Mouse (Mus musculus) ES-CJ7 (cell line): ENCODE measurements at regions not wholly inside any gene's neighbourhood (a gene's known extent, or its start where the extent isn't known, plus 50 kb on each side); places are given as distances from the start of the nearest gene placed in this dataset.

Experiments
- DNase-seq: peaks from one replicate; pipeline ENCODE4 v3.0.0; 2011; ENCODE audit warnings: low read depth, low spot score

DNA sequence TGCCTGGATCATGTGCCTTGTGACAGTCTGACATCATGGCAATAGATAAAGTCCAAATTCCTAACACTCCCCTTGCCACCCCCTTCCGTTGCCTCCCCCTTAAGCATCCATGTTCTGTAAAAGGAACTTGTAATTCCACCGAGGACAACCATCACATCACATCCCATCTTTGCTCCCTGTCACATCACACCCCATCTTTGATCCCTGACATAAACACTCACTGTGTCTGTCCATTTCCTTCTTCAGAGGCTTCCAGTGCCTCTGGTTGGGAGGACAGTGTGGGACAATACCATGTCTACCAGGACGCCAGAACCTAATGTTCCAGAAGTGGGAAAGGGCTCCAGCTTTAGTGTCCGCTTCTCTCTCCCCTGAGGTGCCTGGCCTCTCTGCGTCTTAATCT is 223.6 kb downstream of the Tex36 start:
- DNase-seq: no peak

DNA sequence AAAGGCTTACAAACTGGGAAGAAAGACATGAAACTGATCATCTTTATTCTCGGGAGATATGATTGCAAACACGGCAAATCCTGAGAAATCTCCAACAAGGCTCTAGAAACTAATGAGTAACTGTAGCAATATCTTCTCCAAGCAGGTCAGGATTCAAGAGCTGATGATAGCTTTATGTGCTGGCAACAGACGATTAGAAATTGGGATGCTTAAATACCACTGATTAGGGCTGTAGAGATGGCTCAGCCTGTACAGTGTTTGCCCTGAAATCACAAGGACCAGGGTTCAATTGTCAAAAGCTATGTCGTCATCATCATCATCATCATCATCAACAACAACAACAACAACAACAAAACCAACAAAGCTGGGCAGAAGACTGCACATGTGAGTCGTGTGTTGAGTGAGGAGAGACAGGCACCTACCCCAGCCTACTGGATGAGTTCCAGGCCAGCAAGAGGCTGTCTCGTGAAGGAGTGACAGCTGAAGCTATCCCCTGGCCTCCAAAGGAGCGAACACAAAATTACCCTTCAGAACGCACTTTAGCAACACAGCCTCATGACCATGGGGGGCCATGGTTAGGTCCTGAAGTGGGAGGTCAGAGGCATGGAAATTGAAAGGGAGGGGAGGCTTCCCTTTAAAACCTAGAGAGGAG is 225.0 kb downstream of the Tex36 start:
- no peak for DNase-seq

GRCm38 (mm10) chr7:133372695-133373094 is 229.3 kb downstream of the Tex36 start:
- no peak for DNase-seq

DNA sequence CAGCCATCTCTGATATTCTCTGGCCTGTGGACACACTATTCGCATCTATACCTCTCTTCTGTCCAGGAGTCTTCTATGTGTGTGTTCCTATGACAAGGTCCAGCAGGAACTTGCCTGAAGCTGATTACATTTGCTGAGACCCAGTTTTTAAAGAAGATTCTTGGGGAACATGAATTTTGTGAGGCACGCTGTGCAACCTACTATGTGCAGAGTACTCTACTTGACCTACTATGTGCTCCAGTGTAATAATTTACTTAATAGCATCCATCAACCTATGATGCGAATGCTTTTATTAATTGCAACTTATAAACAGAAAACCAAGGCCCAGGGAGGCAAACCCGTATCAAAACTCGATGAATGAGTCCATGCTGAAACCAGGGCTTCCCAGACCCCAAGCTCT is 231.4 kb downstream of the Tex36 start:
- DNase-seq: no peak

DNA sequence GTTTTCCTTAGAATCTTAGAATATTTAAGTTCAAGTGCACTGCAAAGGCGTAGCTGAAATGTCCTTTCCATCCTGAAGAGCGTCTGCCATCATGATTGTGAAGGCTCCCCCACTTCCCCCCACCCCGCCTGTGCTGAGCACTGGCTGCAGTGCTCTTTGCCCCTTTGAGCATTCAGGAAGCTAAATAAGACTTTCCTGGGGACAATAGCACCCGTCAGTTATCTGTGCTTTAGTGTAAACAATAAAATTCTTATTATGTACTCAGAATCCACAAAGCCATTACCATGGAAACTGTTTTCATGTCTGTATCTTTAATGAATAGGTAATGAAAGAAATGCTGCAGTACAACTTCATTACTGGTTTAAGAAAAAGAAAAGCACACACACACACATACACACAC is 237.4 kb downstream of the Tex36 start:
- no peak for DNase-seq

GRCm38 (mm10) chr7:133328717-133329116 is 204.6 kb upstream of the Ctbp2 start:
- no peak for DNase-seq

DNA sequence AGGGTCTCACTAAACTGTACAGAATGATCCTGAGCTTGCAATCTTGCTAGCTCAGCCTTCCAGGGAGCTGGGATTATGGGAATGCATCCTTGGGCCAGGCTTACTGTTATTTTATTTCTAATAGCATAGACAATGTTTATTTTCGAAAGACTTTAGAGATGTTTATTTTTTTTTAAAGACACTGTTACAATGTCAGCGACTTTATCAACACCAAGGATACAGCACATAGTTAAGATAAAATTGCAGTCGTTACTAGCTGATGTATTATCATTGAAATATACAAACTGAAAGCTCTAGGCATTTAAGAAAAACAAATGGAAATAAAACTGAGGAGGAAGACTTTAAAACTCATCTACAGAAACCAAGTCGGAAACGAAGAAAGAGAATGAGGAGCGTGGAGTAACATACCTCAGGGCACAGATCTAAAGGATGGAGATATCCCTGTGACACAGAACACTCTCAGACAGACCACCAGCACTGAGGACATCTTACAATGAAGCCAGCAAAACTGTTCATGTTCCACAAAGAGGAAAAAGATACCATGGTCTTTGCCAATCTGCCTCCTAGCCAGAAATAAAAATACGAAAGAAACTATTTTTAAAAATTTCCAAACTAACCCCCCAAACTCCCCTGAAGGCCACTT is 201.5 kb upstream of the Ctbp2 start:
- DNase-seq: no peak

DNA sequence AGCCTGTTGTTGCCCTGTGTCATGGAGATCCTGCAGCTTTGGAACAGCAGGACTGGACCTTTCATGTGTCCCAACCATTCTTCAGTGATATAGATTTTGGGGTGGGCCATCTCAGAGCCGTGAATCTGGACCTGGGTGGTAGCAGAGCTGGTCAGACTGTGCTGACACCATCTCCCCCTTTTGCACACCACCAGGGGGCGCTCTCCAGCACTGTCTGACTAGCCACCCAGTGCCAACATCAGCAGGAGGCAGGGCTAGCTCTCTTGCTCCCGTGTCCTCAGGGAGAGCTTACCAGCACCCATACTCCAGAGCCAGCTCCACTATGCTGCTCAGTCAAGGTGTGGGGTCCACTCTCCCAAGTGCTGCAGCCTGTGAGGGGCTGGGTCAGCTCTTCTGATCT is 199.8 kb upstream of the Ctbp2 start:
- no peak for DNase-seq

DNA sequence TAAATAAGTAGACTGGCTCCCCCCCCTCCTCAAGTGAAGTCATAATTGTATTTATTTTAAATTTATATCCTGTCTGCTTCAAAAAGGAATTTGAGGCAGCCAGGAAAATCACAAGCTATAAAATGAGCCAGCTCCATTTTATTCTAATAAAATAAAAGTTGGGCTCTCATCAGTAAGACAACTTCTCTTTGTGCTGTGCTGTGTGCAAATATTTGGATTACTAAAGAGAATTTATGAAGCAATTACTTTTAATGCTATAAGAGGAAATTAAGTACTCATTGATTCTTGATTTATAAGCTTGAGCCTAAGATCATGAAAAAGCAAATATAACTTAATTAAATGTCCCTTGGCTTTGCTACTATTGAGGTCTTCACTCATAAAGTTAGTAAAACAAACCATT is 193.4 kb upstream of the Ctbp2 start:
- no peak for DNase-seq

GRCm38 (mm10) chr7:133316701-133317475 is 192.7 kb upstream of the Ctbp2 start:
- no peak for DNase-seq

DNA sequence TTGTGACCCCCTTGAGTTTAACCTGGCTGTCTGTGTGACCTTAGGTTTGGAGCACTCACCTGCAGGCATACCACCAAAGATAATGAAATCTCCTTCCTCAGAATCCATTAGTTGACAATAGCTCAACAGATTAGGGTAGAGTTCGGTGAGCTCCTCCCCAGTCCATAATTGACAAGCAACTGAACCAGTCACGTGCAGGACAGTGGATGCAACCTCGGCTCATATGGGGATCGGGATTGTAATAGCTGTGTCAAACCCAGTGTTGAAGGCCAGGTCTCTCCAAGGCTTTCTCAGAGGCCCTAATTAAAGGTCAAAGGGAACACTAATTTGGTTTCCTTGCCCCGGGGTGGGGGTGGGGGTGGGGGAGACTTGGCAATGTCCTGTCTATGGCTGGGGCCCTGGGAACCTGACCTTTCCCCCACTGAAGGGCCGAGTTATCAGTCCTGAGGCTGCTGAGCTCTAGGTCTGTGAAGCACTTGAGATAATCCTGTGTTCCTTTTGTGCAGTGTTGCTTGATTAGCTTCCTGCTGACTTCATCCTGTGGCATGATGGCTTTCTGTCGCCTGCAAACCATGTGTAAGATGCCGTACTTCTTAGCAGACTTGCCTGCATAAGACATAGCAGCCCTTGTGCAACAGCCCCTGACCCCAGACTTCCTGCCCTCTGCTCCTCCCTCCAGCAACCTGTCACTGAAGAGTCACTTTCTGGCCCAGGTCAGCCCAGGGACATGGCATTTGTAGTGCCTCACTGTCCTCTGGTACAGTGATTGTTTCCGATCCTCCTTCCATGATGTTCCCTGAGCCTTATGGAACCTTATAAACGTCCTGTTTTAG is 191.3 kb upstream of the Ctbp2 start:
- no peak for DNase-seq

DNA sequence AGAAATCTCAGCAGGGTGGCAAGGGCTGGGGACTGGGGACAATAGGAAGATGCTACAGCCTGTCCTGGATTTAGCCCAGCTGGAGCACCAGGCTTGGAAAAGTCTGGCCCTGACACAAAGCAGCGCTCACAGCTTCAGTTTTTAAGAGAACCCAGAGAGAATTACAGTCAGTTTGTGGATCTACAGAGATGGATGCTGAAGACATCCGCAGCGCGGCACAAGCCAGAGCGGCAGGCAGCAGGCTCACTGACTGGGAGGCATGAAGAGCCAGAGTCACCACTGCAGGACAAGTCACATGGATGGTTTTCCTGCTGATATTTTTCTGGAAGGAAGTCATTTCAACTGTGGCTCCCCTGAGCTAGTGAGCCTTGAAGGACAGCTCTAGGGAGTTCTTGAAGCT is 189.0 kb upstream of the Ctbp2 start:
- DNase-seq: peak; percentile 36

- peak; percentile 46 for DNase-seq
Measured at GRCm38 (mm10) chr7:133311116-133311801, 187.1 kb upstream of the Ctbp2 start.

DNA sequence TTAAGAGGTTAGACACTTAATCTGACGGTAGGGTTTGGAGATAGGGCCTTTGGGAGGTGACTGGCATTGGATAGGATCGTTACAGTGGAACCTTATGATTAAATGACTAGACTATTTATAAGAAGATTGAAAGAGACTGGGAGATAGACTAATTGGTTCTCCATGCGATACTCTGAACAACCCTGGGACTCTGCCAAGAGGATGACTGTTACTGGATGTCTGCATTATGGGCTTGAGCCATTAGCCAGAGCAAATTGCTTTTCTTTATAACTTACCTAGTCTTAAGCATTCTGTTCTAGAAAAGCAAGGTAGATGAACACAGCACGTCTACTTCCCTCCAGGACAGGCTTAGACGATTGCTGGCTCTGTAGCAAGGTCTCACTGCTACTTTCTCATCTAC is 180.3 kb upstream of the Ctbp2 start:
- DNase-seq: no peak

DNA sequence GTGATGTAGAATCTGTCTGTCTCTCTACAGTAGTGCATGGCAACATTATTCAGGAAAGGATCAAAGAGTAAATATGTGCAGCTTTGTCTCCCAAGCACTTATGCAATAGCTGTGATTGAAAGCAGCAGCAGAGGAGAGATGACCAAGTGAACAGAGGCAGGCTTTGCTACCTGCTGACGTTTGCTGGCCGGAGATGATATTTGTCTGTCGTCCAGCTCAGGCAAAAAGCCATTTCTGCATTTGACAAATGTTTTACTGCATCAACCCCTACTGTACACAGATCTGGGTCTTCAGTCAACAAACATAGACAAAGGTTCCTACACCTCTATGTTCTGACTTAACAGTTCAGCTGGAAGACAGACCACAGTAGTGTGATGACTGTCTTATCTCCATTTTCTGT is 166.3 kb upstream of the Ctbp2 start:
- no peak for DNase-seq

DNA sequence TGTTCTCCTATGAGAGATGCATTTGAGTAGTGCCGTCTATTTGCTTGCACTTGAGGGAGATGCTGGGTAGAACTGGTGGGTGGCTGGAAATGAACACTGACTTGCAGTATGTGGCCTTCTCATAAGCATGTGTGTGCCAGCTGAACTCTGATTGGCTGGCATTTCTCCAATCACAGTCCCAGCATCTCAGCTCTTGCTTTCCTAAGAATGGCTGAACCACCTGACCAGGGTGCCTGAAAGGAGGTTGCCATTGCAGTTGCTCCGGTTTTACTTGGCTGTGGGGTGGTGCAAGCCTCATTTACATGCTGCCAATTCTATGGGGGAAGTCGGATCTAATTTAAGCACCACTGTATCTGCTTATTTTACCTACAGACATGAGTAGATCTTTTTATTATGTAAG is 164.1 kb upstream of the Ctbp2 start:
- DNase-seq: no peak

- DNase-seq: no peak
Measured at GRCm38 (mm10) chr7:133286836-133287235, 162.7 kb upstream of the Ctbp2 start.

GRCm38 (mm10) chr7:133286216-133286615 is 162.1 kb upstream of the Ctbp2 start:
- DNase-seq: no peak

DNA sequence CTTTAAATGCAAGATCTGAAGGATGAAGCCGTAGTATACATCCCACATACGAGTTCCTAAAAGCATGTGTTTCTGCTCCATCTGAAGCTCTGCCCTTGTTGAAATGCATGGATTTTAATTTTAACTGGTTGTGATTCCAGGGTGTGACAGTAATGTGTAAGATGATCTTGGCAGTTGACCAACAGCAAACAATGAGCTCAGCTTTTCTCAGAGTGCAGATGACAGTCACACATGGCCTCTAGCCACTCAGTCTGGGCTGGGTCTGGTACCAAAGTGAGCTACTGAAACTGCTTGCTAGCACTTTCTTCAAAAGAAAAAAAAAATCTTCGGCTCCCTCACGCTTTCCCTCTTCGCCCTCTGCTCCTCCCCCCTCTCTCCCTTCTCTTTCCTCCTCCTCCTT is 138.0 kb upstream of the Ctbp2 start:
- no peak for DNase-seq

DNA sequence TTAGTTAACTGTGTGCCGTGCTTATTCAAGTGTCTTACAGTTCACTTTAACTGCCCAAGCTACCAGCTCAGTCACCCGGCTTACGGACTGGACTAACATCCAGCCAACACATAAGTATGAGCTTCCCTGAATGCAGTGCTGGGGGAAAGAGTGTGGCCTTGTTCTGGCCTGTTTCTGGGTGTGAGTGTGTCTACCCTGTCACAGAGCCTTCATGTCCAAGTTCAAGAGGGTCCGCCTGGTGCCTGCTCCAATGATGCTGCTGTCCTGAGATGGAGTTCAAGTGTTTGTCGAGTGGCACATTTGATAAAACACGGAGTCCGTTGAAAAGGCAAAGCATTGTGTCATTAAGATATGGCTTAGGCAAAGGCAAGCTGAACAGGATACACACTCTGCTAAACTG is 135.0 kb upstream of the Ctbp2 start:
- DNase-seq: no peak

- DNase-seq: no peak
Measured at GRCm38 (mm10) chr7:133256831-133257230, 132.7 kb upstream of the Ctbp2 start.

DNA sequence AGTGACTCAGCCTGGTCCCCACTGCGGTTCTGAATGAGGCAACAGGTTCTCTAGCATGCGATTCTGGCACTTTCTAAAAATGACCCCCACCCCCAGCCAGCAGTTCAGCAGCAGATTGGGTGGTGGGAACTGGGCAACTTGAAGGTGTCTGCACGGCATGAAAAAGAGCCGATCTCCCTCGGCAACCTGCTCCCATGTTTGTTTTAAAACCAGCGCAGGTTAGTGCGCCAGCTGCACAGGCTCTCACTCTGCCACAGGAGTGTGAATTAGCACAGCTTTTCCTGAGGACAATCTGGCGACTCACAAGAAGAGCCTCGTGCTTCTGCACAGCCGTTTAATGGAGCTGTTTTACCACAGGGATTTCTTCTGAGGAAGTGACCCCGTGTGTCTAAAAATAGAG is 120.4 kb upstream of the Ctbp2 start:
- no peak for DNase-seq
